Mouse (Mus musculus) erythroid progenitor cell, adult 5-6 weeks (primary cell): ENCODE data around the gene Nup62. TPM values are rescaled to one million over a fixed set of nuclear protein-coding genes. Genes with fewer than 3 reads are reported as not detected.

Source experiments
- total RNA-seq, 2 experiments: library from RNA; stranded (forward) in 1 of 2; stranded (reverse) in 1 of 2; fragments of 150-400 nt in 1 of 2; fragments of 186-747, 209-891 nt in 1 of 2; gene quantifications; 2 replicates each; pipeline versions ENCODE4 v1.2.3 to v1.2.4; 2015 to 2017; ENCODE audit warnings: low replicate concordance in 2 of 2

The Nup62 gene
- total RNA-seq, 2 experiments from 2014 or later, result 11.7 to 37.4 TPM

Other genes with a start within 250 kb of the Nup62 start
- gene Napsa, start 243.7 kb upstream of the Nup62 start, total RNA-seq (2015; ENCODE audit: low replicate concordance), result 55.5 and 84.3 TPM in 2 replicates
- gene Napsa, start 243.7 kb upstream of the Nup62 start, total RNA-seq (2017; ENCODE audit: low replicate concordance), result 12.2 and 12.7 TPM in 2 replicates
- gene Kcnc3, start 225.4 kb upstream of the Nup62 start, total RNA-seq (2015; ENCODE audit: low replicate concordance), result not detected in 2 replicates
- not detected in 2 replicates for gene Kcnc3, start 225.4 kb upstream of the Nup62 start, total RNA-seq (2017; ENCODE audit: low replicate concordance)
- not detected in 2 replicates for gene Myh14, start 145.2 kb upstream of the Nup62 start, total RNA-seq (2015; ENCODE audit: low replicate concordance)
- gene Myh14, start 145.2 kb upstream of the Nup62 start, total RNA-seq (2017; ENCODE audit: low replicate concordance), result 0.08 TPM in 1 of 2 replicates, not detected in the other
- not detected in 2 replicates for gene Izumo2, start 107.3 kb upstream of the Nup62 start, total RNA-seq (2015; ENCODE audit: low replicate concordance)
- not detected in 2 replicates for gene Izumo2, start 107.3 kb upstream of the Nup62 start, total RNA-seq (2017; ENCODE audit: low replicate concordance)
- 36.0 and 58.7 TPM in 2 replicates for gene Vrk3, start 67.7 kb upstream of the Nup62 start, total RNA-seq (2015; ENCODE audit: low replicate concordance)
- gene Vrk3, start 67.7 kb upstream of the Nup62 start, total RNA-seq (2017; ENCODE audit: low replicate concordance), result 23.4 and 41.2 TPM in 2 replicates
- 1.1 and 4.6 TPM in 2 replicates for gene Zfp473, start 65.0 kb upstream of the Nup62 start, total RNA-seq (2015; ENCODE audit: low replicate concordance)
- 3.3 and 11.9 TPM in 2 replicates for gene Zfp473, start 65.0 kb upstream of the Nup62 start, total RNA-seq (2017; ENCODE audit: low replicate concordance)
- gene Il4i1, start 299 bp downstream of the Nup62 start, total RNA-seq (2015; ENCODE audit: low replicate concordance), result 0.72 and 2.1 TPM in 2 replicates
- gene Il4i1, start 299 bp downstream of the Nup62 start, total RNA-seq (2017; ENCODE audit: low replicate concordance), result 2.6 and 3.1 TPM in 2 replicates
- gene Atf5, start 570 bp downstream of the Nup62 start, total RNA-seq (2015; ENCODE audit: low replicate concordance), result 3.4 TPM in 1 of 2 replicates, not detected in the other
- 2.1 and 2.8 TPM in 2 replicates for gene Atf5, start 570 bp downstream of the Nup62 start, total RNA-seq (2017; ENCODE audit: low replicate concordance)
- gene Akt1s1, start 32.9 kb downstream of the Nup62 start, total RNA-seq (2015; ENCODE audit: low replicate concordance), result 1.8 and 3.8 TPM in 2 replicates
- gene Akt1s1, start 32.9 kb downstream of the Nup62 start, total RNA-seq (2017; ENCODE audit: low replicate concordance), result 3.7 and 27.8 TPM in 2 replicates
- gene Tbc1d17, start 33.0 kb downstream of the Nup62 start, total RNA-seq (2015; ENCODE audit: low replicate concordance), result 6.8 and 58.3 TPM in 2 replicates
- 18.0 and 35.8 TPM in 2 replicates for gene Tbc1d17, start 33.0 kb downstream of the Nup62 start, total RNA-seq (2017; ENCODE audit: low replicate concordance)
- 29.6 and 36.0 TPM in 2 replicates for gene Pnkp, start 41.1 kb downstream of the Nup62 start, total RNA-seq (2015; ENCODE audit: low replicate concordance)
- gene Pnkp, start 41.1 kb downstream of the Nup62 start, total RNA-seq (2017; ENCODE audit: low replicate concordance), result 30.9 and 58.2 TPM in 2 replicates
- gene Ptov1, start 53.7 kb downstream of the Nup62 start, total RNA-seq (2015; ENCODE audit: low replicate concordance), result 16.9 and 18.4 TPM in 2 replicates
- 1.8 and 4.8 TPM in 2 replicates for gene Ptov1, start 53.7 kb downstream of the Nup62 start, total RNA-seq (2017; ENCODE audit: low replicate concordance)
- gene Med25, start 76.6 kb downstream of the Nup62 start, total RNA-seq (2015; ENCODE audit: low replicate concordance), result 10.1 and 18.0 TPM in 2 replicates
- 8.0 and 11.3 TPM in 2 replicates for gene Med25, start 76.6 kb downstream of the Nup62 start, total RNA-seq (2017; ENCODE audit: low replicate concordance)
- 2.5 and 6.5 TPM in 2 replicates for gene Fuz, start 80.0 kb downstream of the Nup62 start, total RNA-seq (2015; ENCODE audit: low replicate concordance)
- gene Fuz, start 80.0 kb downstream of the Nup62 start, total RNA-seq (2017; ENCODE audit: low replicate concordance), result 4.5 and 6.7 TPM in 2 replicates
- 93.0 and 93.9 TPM in 2 replicates for gene Ap2a1, start 113.4 kb downstream of the Nup62 start, total RNA-seq (2015; ENCODE audit: low replicate concordance)
- gene Ap2a1, start 113.4 kb downstream of the Nup62 start, total RNA-seq (2017; ENCODE audit: low replicate concordance), result 46.2 and 74.2 TPM in 2 replicates
- gene Tsks, start 127.1 kb downstream of the Nup62 start, total RNA-seq (2015; ENCODE audit: low replicate concordance), result not detected in 2 replicates
- not detected in 2 replicates for gene Tsks, start 127.1 kb downstream of the Nup62 start, total RNA-seq (2017; ENCODE audit: low replicate concordance)
- 1.1 TPM in 1 of 2 replicates, not detected in the other for gene Cpt1c, start 158.8 kb downstream of the Nup62 start, total RNA-seq (2015; ENCODE audit: low replicate concordance)
- 1.7 TPM in 1 of 2 replicates, not detected in the other for gene Cpt1c, start 158.8 kb downstream of the Nup62 start, total RNA-seq (2017; ENCODE audit: low replicate concordance)
- 17.3 and 28.9 TPM in 2 replicates for gene Prmt1, start 170.5 kb downstream of the Nup62 start, total RNA-seq (2015; ENCODE audit: low replicate concordance)
- gene Prmt1, start 170.5 kb downstream of the Nup62 start, total RNA-seq (2017; ENCODE audit: low replicate concordance), result 2.3 and 25.4 TPM in 2 replicates
- 50.7 and 80.7 TPM in 2 replicates for gene Irf3, start 181.6 kb downstream of the Nup62 start, total RNA-seq (2015; ENCODE audit: low replicate concordance)
- gene Irf3, start 181.6 kb downstream of the Nup62 start, total RNA-seq (2017; ENCODE audit: low replicate concordance), result 44.2 and 62.0 TPM in 2 replicates
- gene Bcl2l12, start 182.6 kb downstream of the Nup62 start, total RNA-seq (2015; ENCODE audit: low replicate concordance), result 6.3 and 10.1 TPM in 2 replicates
- gene Bcl2l12, start 182.6 kb downstream of the Nup62 start, total RNA-seq (2017; ENCODE audit: low replicate concordance), result 3.6 and 8.7 TPM in 2 replicates
- 20.9 and 30.2 TPM in 2 replicates for gene Scaf1, start 200.3 kb downstream of the Nup62 start, total RNA-seq (2015; ENCODE audit: low replicate concordance)
- gene Scaf1, start 200.3 kb downstream of the Nup62 start, total RNA-seq (2017; ENCODE audit: low replicate concordance), result 15.8 and 31.6 TPM in 2 replicates
- gene Rras, start 201.9 kb downstream of the Nup62 start, total RNA-seq (2015; ENCODE audit: low replicate concordance), result 15.9 and 24.1 TPM in 2 replicates
- gene Rras, start 201.9 kb downstream of the Nup62 start, total RNA-seq (2017; ENCODE audit: low replicate concordance), result 0.90 TPM in 1 of 2 replicates, not detected in the other
- gene Prr12, start 236.8 kb downstream of the Nup62 start, total RNA-seq (2015; ENCODE audit: low replicate concordance), result 3.6 and 6.7 TPM in 2 replicates
- 0.13 and 0.23 TPM in 2 replicates for gene Prr12, start 236.8 kb downstream of the Nup62 start, total RNA-seq (2017; ENCODE audit: low replicate concordance)
- gene Nosip, start 246.3 kb downstream of the Nup62 start, total RNA-seq (2015; ENCODE audit: low replicate concordance), result 24.5 and 30.6 TPM in 2 replicates
- gene Nosip, start 246.3 kb downstream of the Nup62 start, total RNA-seq (2017; ENCODE audit: low replicate concordance), result 32.7 and 54.0 TPM in 2 replicates
- 2.9 and 8.8 TPM in 2 replicates for gene Prrg2, start 246.6 kb downstream of the Nup62 start, total RNA-seq (2015; ENCODE audit: low replicate concordance)
- 0.91 and 6.8 TPM in 2 replicates for gene Prrg2, start 246.6 kb downstream of the Nup62 start, total RNA-seq (2017; ENCODE audit: low replicate concordance)